Mouse (Mus musculus): ENCODE results near the gene Fermt3. TPM values are rescaled to one million over a fixed set of nuclear protein-coding genes. Genes with fewer than 3 reads are reported as not detected.
"Not testable (repeated sequence)": the region's sequence is repeated elsewhere in the genome, so short reads cannot be mapped to it uniquely, and the experiment has no call there.

Gene Fermt3
- polyA plus RNA-seq, 1 experiment, result 0.37 TPM

- Histone ChIP-seq H3K27me3 (ENCODE audit: control insufficient read depth, insufficient read depth, insufficient read length) (no peaks in the 10 kb centered on the region), H3K36me3 (ENCODE audit: control insufficient read depth, insufficient read depth) (no peaks in the 10 kb centered on the region), H3K79me2 (ENCODE audit: control insufficient read depth, insufficient read depth) (no peaks in the 10 kb centered on the region), H3K79me3 (ENCODE audit: low read depth) (no peaks in the 10 kb centered on the region), H3K4me3 (ENCODE audit: insufficient read depth, poor library complexity, severe bottlenecking) (peak within 1 kb of the TSS; percentile 42), H3ac (ENCODE audit: control insufficient read depth, insufficient read length, low read depth) (peak within 1 kb of the TSS; percentile 75)
- TF ChIP-seq MAX (IDR thresholded peaks at IDR 0.05) (no peak), USF1 (IDR thresholded peaks at IDR 0.05; ENCODE audit: low read depth) (no peak), FOSL1 (IDR thresholded peaks at IDR 0.05; ENCODE audit: insufficient read depth, low read length, poor library complexity, severe bottlenecking) (no peak), CEBPB (IDR thresholded peaks at IDR 0.05; ENCODE audit: low read depth) (no peak), CTCF (IDR thresholded peaks at IDR 0.05; ENCODE audit: control insufficient read depth, insufficient read depth, insufficient read length) (no peak), MYOG (IDR thresholded peaks at IDR 0.05; ENCODE audit: control insufficient read depth, extremely low read depth, insufficient read length) (no peak), MYOD1 (IDR thresholded peaks at IDR 0.05; ENCODE audit: control insufficient read depth, insufficient read length, low read depth) (no peak)
These were observed 27.0 kb downstream of the Fermt3 start, which contains the start of gene Dnajc4 for GRCm38 (mm10) chr19:6992011-6992858. Dnajc4 (minus strand) TSS chr19:6992572.

- not testable (repeated sequence) for H3K79me3 ChIP-seq (ENCODE audit: low read depth); H3K79me2 ChIP-seq (ENCODE audit: control insufficient read depth, insufficient read depth); H3K36me3 ChIP-seq (ENCODE audit: control insufficient read depth, insufficient read depth); H3K4me3 ChIP-seq (ENCODE audit: insufficient read depth, poor library complexity, severe bottlenecking); H3K27me3 ChIP-seq (ENCODE audit: control insufficient read depth, insufficient read depth, insufficient read length); H3ac ChIP-seq (ENCODE audit: control insufficient read depth, insufficient read length, low read depth)
These were observed 28.1 kb downstream of the Fermt3 start for GRCm38 (mm10) chr19:6991166-6991565.

- no peak overlapping the region for H3K4me3 ChIP-seq (ENCODE audit: insufficient read depth, poor library complexity, severe bottlenecking)
- no peaks in the 10 kb centered on the region for H3K36me3 ChIP-seq (ENCODE audit: control insufficient read depth, insufficient read depth)
- peaks cover 10% of the 10 kb centered on the region for H3K79me2 ChIP-seq (ENCODE audit: control insufficient read depth, insufficient read depth)
- no peak for TF ChIP-seq MAX (IDR thresholded peaks at IDR 0.05)
- TF ChIP-seq MYOD1 (IDR thresholded peaks at IDR 0.05; ENCODE audit: control insufficient read depth, insufficient read length, low read depth), result no peak
- TF ChIP-seq MYOG (IDR thresholded peaks at IDR 0.05; ENCODE audit: control insufficient read depth, extremely low read depth, insufficient read length), result no peak
- TF ChIP-seq FOSL1 (IDR thresholded peaks at IDR 0.05; ENCODE audit: insufficient read depth, low read length, poor library complexity, severe bottlenecking), result no peak
- no peak for TF ChIP-seq USF1 (IDR thresholded peaks at IDR 0.05; ENCODE audit: low read depth)
- no peak for TF ChIP-seq CEBPB (IDR thresholded peaks at IDR 0.05; ENCODE audit: low read depth)
- TF ChIP-seq CTCF (IDR thresholded peaks at IDR 0.05; ENCODE audit: control insufficient read depth, insufficient read depth, insufficient read length), result no peak
- H3K27me3 ChIP-seq (ENCODE audit: control insufficient read depth, insufficient read depth, insufficient read length), result no peaks in the 10 kb centered on the region
- peaks cover 3% of the 10 kb centered on the region for H3K79me3 ChIP-seq (ENCODE audit: low read depth)
- H3ac ChIP-seq (ENCODE audit: control insufficient read depth, insufficient read length, low read depth), result no peak overlapping the region
These were observed 28.6 kb downstream of the Fermt3 start for GRCm38 (mm10) chr19:6990712-6991111.

- H3K4me3 ChIP-seq (ENCODE audit: insufficient read depth, poor library complexity, severe bottlenecking), result no peak overlapping the region
- peaks cover 12% of the 10 kb centered on the region for H3K79me2 ChIP-seq (ENCODE audit: control insufficient read depth, insufficient read depth)
- H3K79me3 ChIP-seq (ENCODE audit: low read depth), result peaks cover 3% of the 10 kb centered on the region
- no peak overlapping the region for H3ac ChIP-seq (ENCODE audit: control insufficient read depth, insufficient read length, low read depth)
- no peaks in the 10 kb centered on the region for H3K27me3 ChIP-seq (ENCODE audit: control insufficient read depth, insufficient read depth, insufficient read length)
- TF ChIP-seq MYOG (IDR thresholded peaks at IDR 0.05; ENCODE audit: control insufficient read depth, extremely low read depth, insufficient read length) (no peak), CTCF (IDR thresholded peaks at IDR 0.05; ENCODE audit: control insufficient read depth, insufficient read depth, insufficient read length) (no peak), FOSL1 (IDR thresholded peaks at IDR 0.05; ENCODE audit: insufficient read depth, low read length, poor library complexity, severe bottlenecking) (no peak), MAX (IDR thresholded peaks at IDR 0.05) (no peak)
- H3K36me3 ChIP-seq (ENCODE audit: control insufficient read depth, insufficient read depth), result peaks cover under 1% of the 10 kb centered on the region
These were observed 30.0 kb downstream of the Fermt3 start for GRCm38 (mm10) chr19:6989251-6989650.

GRCm38 (mm10) chr19:6987904-6988285, 31.4 kb downstream of the Fermt3 start:
- H3K79me3 ChIP-seq (ENCODE audit: low read depth), result peaks cover 3% of the 10 kb centered on the region
- peak overlapping the region; percentile 72 for H3ac ChIP-seq (ENCODE audit: control insufficient read depth, insufficient read length, low read depth)
- H3K36me3 ChIP-seq (ENCODE audit: control insufficient read depth, insufficient read depth), result peaks cover 14% of the 10 kb centered on the region
- peak overlapping the region; percentile 50 for H3K4me3 ChIP-seq (ENCODE audit: insufficient read depth, poor library complexity, severe bottlenecking)
- H3K27me3 ChIP-seq (ENCODE audit: control insufficient read depth, insufficient read depth, insufficient read length), result no peaks in the 10 kb centered on the region
- TF ChIP-seq FOSL1 (IDR thresholded peaks at IDR 0.05; ENCODE audit: insufficient read depth, low read length, poor library complexity, severe bottlenecking), result no peak
- no peak for TF ChIP-seq MYOD1 (IDR thresholded peaks at IDR 0.05; ENCODE audit: control insufficient read depth, insufficient read length, low read depth)
- no peak for TF ChIP-seq CEBPB (IDR thresholded peaks at IDR 0.05; ENCODE audit: low read depth)
- TF ChIP-seq MAX (IDR thresholded peaks at IDR 0.05), result no peak
- no peak for TF ChIP-seq MYOG (IDR thresholded peaks at IDR 0.05; ENCODE audit: control insufficient read depth, extremely low read depth, insufficient read length)
- TF ChIP-seq CTCF (IDR thresholded peaks at IDR 0.05; ENCODE audit: control insufficient read depth, insufficient read depth, insufficient read length), result no peak
- no peak for TF ChIP-seq USF1 (IDR thresholded peaks at IDR 0.05; ENCODE audit: low read depth)
- H3K79me2 ChIP-seq (ENCODE audit: control insufficient read depth, insufficient read depth), result peaks cover 12% of the 10 kb centered on the region

Data from C2C12 (cell line).